Comparison of ENCODE assay signal across 17 mouse cellular contexts in the genomic region with DNA sequence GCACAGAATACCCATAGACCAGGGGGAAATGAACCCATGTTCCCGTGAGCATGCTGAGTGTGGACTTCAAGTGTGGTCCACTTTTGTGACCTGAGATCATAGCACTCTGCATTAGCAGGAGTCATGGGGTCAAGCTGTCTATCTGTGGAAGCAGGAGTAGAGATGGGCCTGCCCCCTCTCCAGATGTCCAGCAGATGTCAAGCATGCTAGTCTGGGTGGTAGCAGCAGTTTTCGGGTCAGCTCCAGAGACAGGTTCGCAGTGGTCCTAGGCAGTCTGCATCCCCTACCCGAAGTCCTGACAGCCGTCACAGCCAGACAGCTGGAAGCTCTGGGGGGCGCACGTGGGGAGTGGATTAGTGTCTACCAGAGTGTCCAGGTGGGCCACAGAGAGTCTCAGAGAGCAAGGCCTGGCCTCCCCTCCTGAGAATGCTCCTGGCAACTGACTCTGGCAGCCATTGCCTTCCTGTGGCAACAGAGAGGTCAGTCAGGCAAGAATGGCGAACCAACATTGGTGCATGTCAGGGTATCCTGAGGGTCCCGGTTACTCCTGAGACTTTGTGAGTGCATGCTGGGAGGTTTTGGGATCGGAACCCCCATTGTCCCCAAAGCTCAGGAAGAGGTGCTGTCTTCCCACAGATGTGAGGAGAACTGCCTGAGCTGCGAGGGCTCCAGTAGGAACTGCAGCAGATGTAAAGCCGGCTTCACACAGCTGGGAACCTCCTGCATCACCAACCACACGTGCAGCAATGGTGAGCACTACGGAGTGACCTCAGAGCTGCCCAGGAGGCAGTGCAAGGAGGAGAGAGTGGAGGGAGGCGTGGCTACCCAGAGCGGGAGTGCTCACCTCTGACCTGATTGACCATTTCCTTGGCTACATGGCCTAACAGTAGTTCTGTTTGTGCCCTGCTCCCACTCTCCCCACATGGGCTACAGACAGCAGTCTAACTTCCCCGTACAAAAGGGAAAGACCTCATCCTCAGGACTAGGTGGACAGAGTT. TPM values are rescaled to one million over a fixed set of nuclear protein-coding genes. Genes with fewer than 3 reads are reported as not detected.
DNase-seq lines count a peak whose midpoint lies in the region; ATAC-seq lines count a peak whose summit lies in the region.
"Had no signal": no experiment of that assay in that cellular context is flagged by ENCODE, and none has a peak within 500 bp of the region (broad histone marks: within the 10 kb centered on the region; RNA-seq: fewer than 3 reads in every experiment).

No protein-coding gene starts in this region.

- no peaks in the 10 kb centered on the region for H3K36me3 ChIP-seq in heart, embryonic 11.5 days (ENCODE audit: control insufficient read depth, insufficient read depth, low read length)
- no peaks in the 10 kb centered on the region for H3K36me3 ChIP-seq in midbrain, embryonic 10.5 days
- no peaks in the 10 kb centered on the region for H3K36me3 ChIP-seq in midbrain, embryonic 15.5 days (replicated peaks)
- no peaks in the 10 kb centered on the region; the same call in 1 of the 2 replicates for H3K36me3 ChIP-seq in limb, embryonic 13.5 days
- no peaks in the 10 kb centered on the region for H3K36me3 ChIP-seq in neural tube, embryonic 11.5 days (ENCODE audit: control insufficient read depth, insufficient read depth, low read length)
- no peaks in the 10 kb centered on the region for H3K36me3 ChIP-seq in forebrain, embryonic 16.5 days (ENCODE audit: control insufficient read depth, insufficient read depth)
- H3K36me3 ChIP-seq: forebrain, embryonic 15.5 days; hindbrain, embryonic 15.5 days had no signal

- no peak for DNase-seq in heart, adult 9 months (ENCODE audit: low spot score in 2 of 2)
- no peak for DNase-seq in midbrain, embryonic 10.5 days (ENCODE audit: low spot score)
- DNase-seq in neural tube, embryonic 11.5 days (ENCODE audit: low spot score), result peak; percentile 23
- no peak for DNase-seq in spleen, postnatal 14 days (ENCODE audit: low spot score in 2 of 2)
- DNase-seq: cerebellum, postnatal 25 days; gastrocnemius, postnatal 36 days; right cerebral cortex, adult 18-20 months; thymus, adult 18-20 months had no signal

- no peaks in the 10 kb centered on the region for H3K4me1 ChIP-seq in heart, embryonic 11.5 days (ENCODE audit: control insufficient read depth, insufficient read depth, low read length)
- H3K4me1 ChIP-seq in midbrain, embryonic 10.5 days, result peaks cover 36% of the 10 kb centered on the region
- peaks cover 14% of the 10 kb centered on the region for H3K4me1 ChIP-seq in midbrain, embryonic 15.5 days
- peaks cover 53% of the 10 kb centered on the region for H3K4me1 ChIP-seq in limb, embryonic 13.5 days
- H3K4me1 ChIP-seq in neural tube, embryonic 11.5 days (ENCODE audit: control insufficient read depth, insufficient read depth, low read length), result peaks cover 12% of the 10 kb centered on the region
- peaks cover 15% of the 10 kb centered on the region for H3K4me1 ChIP-seq in forebrain, embryonic 16.5 days (replicated peaks; ENCODE audit: control insufficient read depth, insufficient read depth, low read length)

- H3K4me2 ChIP-seq in heart, embryonic 11.5 days, result no peak overlapping the region
- no peak overlapping the region for H3K4me2 ChIP-seq in midbrain, embryonic 15.5 days
- H3K4me2 ChIP-seq in limb, embryonic 13.5 days (replicated peaks), result no peak overlapping the region
- H3K4me2 ChIP-seq in neural tube, embryonic 11.5 days (ENCODE audit: low read depth), result no peak overlapping the region
- H3K4me2 ChIP-seq in forebrain, embryonic 16.5 days (ENCODE audit: low read length), result no peak overlapping the region
- H3K4me2 ChIP-seq: forebrain, embryonic 15.5 days; hindbrain, embryonic 15.5 days had no signal

- 52% methylated on average over 17 of the region's 17 CpGs for WGBS in heart, embryonic 11.5 days (ENCODE audit: insufficient replicate concordance)
- 54% methylated on average over 17 of the region's 17 CpGs for WGBS in midbrain, embryonic 10.5 days
- 69% methylated on average over 17 of the region's 17 CpGs for WGBS in midbrain, embryonic 15.5 days
- 38% methylated on average over 17 of the region's 17 CpGs for WGBS in limb, embryonic 13.5 days
- 49% methylated on average over 17 of the region's 17 CpGs for WGBS in neural tube, embryonic 11.5 days
- WGBS in forebrain, embryonic 16.5 days, result 60% methylated on average over 17 of the region's 17 CpGs

- no peak overlapping the region for H3K9ac ChIP-seq in heart, embryonic 11.5 days (ENCODE audit: low read depth, low read length)
- H3K9ac ChIP-seq in midbrain, embryonic 15.5 days, result no peak overlapping the region
- 0 out of 2 replicates have a peak overlapping the region, but pooled peaks have one; percentile 13 for H3K9ac ChIP-seq in limb, embryonic 13.5 days
- H3K9ac ChIP-seq in neural tube, embryonic 11.5 days (ENCODE audit: low read length), result no peak overlapping the region
- H3K9ac ChIP-seq in forebrain, embryonic 16.5 days (replicated peaks; ENCODE audit: low read depth, low read length), result no peak overlapping the region
- H3K9ac ChIP-seq: forebrain, embryonic 15.5 days; hindbrain, embryonic 15.5 days had no signal

- no peak overlapping the region for H3K4me3 ChIP-seq in heart, embryonic 11.5 days (ENCODE audit: low read depth, low read length)
- no peak overlapping the region for H3K4me3 ChIP-seq in midbrain, embryonic 10.5 days
- no peak overlapping the region for H3K4me3 ChIP-seq in midbrain, embryonic 15.5 days
- no peak overlapping the region for H3K4me3 ChIP-seq in limb, embryonic 13.5 days
- no peak overlapping the region for H3K4me3 ChIP-seq in neural tube, embryonic 11.5 days (ENCODE audit: low read depth, low read length)
- H3K4me3 ChIP-seq in forebrain, embryonic 16.5 days (replicated peaks; ENCODE audit: low read length), result no peak overlapping the region
- H3K4me3 ChIP-seq: forebrain, embryonic 15.5 days; hindbrain, embryonic 15.5 days had no signal

- 0 out of 2 replicates have a peak, but pooled peaks have one; percentile 12 for ATAC-seq in heart, embryonic 11.5 days (replicated peaks; ENCODE audit: insufficient number of reproducible peaks, low FRiP score, low TSS enrichment)
- no peak for ATAC-seq in midbrain, embryonic 15.5 days (replicated peaks)
- no peak for ATAC-seq in limb, embryonic 13.5 days (ENCODE audit: low FRiP score, low read depth)
- ATAC-seq in neural tube, embryonic 11.5 days (ENCODE audit: insufficient read depth, low FRiP score, low TSS enrichment), result no peak
- no peak for ATAC-seq in forebrain, embryonic 16.5 days
- ATAC-seq: forebrain, embryonic 15.5 days had no signal

- peaks cover 17% of the 10 kb centered on the region for H3K27me3 ChIP-seq in heart, embryonic 11.5 days (ENCODE audit: control insufficient read depth, insufficient read depth, low read length)
- no peaks in the 10 kb centered on the region for H3K27me3 ChIP-seq in midbrain, embryonic 10.5 days (ENCODE audit: low read depth, poor library complexity, severe bottlenecking)
- H3K27me3 ChIP-seq in midbrain, embryonic 15.5 days (replicated peaks), result no peaks in the 10 kb centered on the region
- H3K27me3 ChIP-seq in limb, embryonic 13.5 days, result peaks cover 38% of the 10 kb centered on the region
- H3K27me3 ChIP-seq in neural tube, embryonic 11.5 days (ENCODE audit: control insufficient read depth, insufficient read depth, low read length), result 0 out of 2 replicates have a peak, but pooled peaks cover 2% of the 10 kb centered on the region
- H3K27me3 ChIP-seq in forebrain, embryonic 16.5 days (replicated peaks; ENCODE audit: control insufficient read depth, insufficient read depth, low read length), result no peaks in the 10 kb centered on the region
- H3K27me3 ChIP-seq: forebrain, embryonic 15.5 days; hindbrain, embryonic 15.5 days had no signal

- H3K27ac ChIP-seq in heart, embryonic 11.5 days (ENCODE audit: low read depth, low read length), result no peak overlapping the region
- peak overlapping the region; percentile 24; the same call in 1 of the 2 replicates for H3K27ac ChIP-seq in midbrain, embryonic 10.5 days (replicated peaks)
- no peak overlapping the region for H3K27ac ChIP-seq in midbrain, embryonic 15.5 days
- no peak overlapping the region for H3K27ac ChIP-seq in limb, embryonic 13.5 days
- H3K27ac ChIP-seq in neural tube, embryonic 11.5 days (ENCODE audit: low read depth, low read length), result no peak overlapping the region
- H3K27ac ChIP-seq in forebrain, embryonic 16.5 days (ENCODE audit: low read length), result no peak overlapping the region
- H3K27ac ChIP-seq: forebrain, embryonic 15.5 days; hindbrain, embryonic 15.5 days; kidney, postnatal 0 days had no signal

- no peaks in the 10 kb centered on the region for H3K9me3 ChIP-seq in heart, embryonic 11.5 days (replicated peaks; ENCODE audit: control insufficient read depth, low read length)
- H3K9me3 ChIP-seq in midbrain, embryonic 10.5 days (replicated peaks), result no peaks in the 10 kb centered on the region
- no peaks in the 10 kb centered on the region for H3K9me3 ChIP-seq in midbrain, embryonic 15.5 days
- H3K9me3 ChIP-seq in limb, embryonic 13.5 days, result no peaks in the 10 kb centered on the region
- no peaks in the 10 kb centered on the region for H3K9me3 ChIP-seq in neural tube, embryonic 11.5 days (ENCODE audit: control insufficient read depth, low read length)
- no peaks in the 10 kb centered on the region for H3K9me3 ChIP-seq in forebrain, embryonic 16.5 days (ENCODE audit: control insufficient read depth, low read length)
- H3K9me3 ChIP-seq: forebrain, embryonic 15.5 days; hindbrain, embryonic 15.5 days had no signal

RNA-seq across cellular contexts. Expression of gene Gm45213, which starts 3.8 kb away (rescaled TPM):
- not detected in 2 replicates for polyA plus RNA-seq in heart, embryonic 11.5 days (2014; fragmentation: Nextera tagmentation; extraction: Ambion mirVana)
- not detected in 2 replicates for polyA plus RNA-seq in midbrain, embryonic 10.5 days (2016; fragmentation: Nextera tagmentation; extraction: Ambion mirVana)
- not detected in 2 replicates for polyA plus RNA-seq in midbrain, embryonic 15.5 days (2015; fragmentation: Nextera tagmentation; extraction: Ambion mirVana)
- not detected in 2 replicates for polyA plus RNA-seq in limb, embryonic 13.5 days (2015; fragmentation: Nextera tagmentation; extraction: Ambion mirVana)
- not detected in 2 replicates for polyA plus RNA-seq in neural tube, embryonic 11.5 days (2014; fragmentation: Nextera tagmentation; extraction: Ambion mirVana)
- polyA plus RNA-seq in forebrain, embryonic 16.5 days (2015; fragmentation: Nextera tagmentation; extraction: Ambion mirVana), result not detected in 2 replicates
- polyA plus RNA-seq: forebrain, embryonic 15.5 days; heart, postnatal 0 days; hindbrain, embryonic 15.5 days; kidney, postnatal 0 days; midbrain, postnatal 0 days had no signal

RNA-seq across cellular contexts. Expression of gene Snrpa1, which starts 11.6 kb away (rescaled TPM):
- polyA plus RNA-seq in heart, embryonic 11.5 days (2014; fragmentation: Nextera tagmentation; extraction: Ambion mirVana), result 127 and 128 TPM in 2 replicates
- 244 and 271 TPM in 2 replicates for polyA plus RNA-seq in midbrain, embryonic 10.5 days (2016; fragmentation: Nextera tagmentation; extraction: Ambion mirVana)
- polyA plus RNA-seq in midbrain, embryonic 15.5 days (2015; fragmentation: Nextera tagmentation; extraction: Ambion mirVana), result 127 and 132 TPM in 2 replicates
- 186 and 192 TPM in 2 replicates for polyA plus RNA-seq in limb, embryonic 13.5 days (2015; fragmentation: Nextera tagmentation; extraction: Ambion mirVana)
- 212 and 239 TPM in 2 replicates for polyA plus RNA-seq in neural tube, embryonic 11.5 days (2014; fragmentation: Nextera tagmentation; extraction: Ambion mirVana)
- polyA plus RNA-seq in forebrain, embryonic 16.5 days (2015; fragmentation: Nextera tagmentation; extraction: Ambion mirVana), result 147 and 154 TPM in 2 replicates

RNA-seq across cellular contexts. Expression of gene Selenos, which starts 32.2 kb away (rescaled TPM):
- 76.4 and 85.5 TPM in 2 replicates for polyA plus RNA-seq in heart, embryonic 11.5 days (2014; fragmentation: Nextera tagmentation; extraction: Ambion mirVana)
- 86.7 and 96.9 TPM in 2 replicates for polyA plus RNA-seq in midbrain, embryonic 10.5 days (2016; fragmentation: Nextera tagmentation; extraction: Ambion mirVana)
- 80.2 and 84.7 TPM in 2 replicates for polyA plus RNA-seq in midbrain, embryonic 15.5 days (2015; fragmentation: Nextera tagmentation; extraction: Ambion mirVana)
- polyA plus RNA-seq in limb, embryonic 13.5 days (2015; fragmentation: Nextera tagmentation; extraction: Ambion mirVana), result 121 and 128 TPM in 2 replicates
- 88.8 and 98.4 TPM in 2 replicates for polyA plus RNA-seq in neural tube, embryonic 11.5 days (2014; fragmentation: Nextera tagmentation; extraction: Ambion mirVana)
- 80.3 and 85.4 TPM in 2 replicates for polyA plus RNA-seq in forebrain, embryonic 16.5 days (2015; fragmentation: Nextera tagmentation; extraction: Ambion mirVana)
